Mouse (Mus musculus) adrenal gland, adult 2 months (tissue): ENCODE results near the gene H2afx. TPM values are rescaled to one million over a fixed set of nuclear protein-coding genes. Genes with fewer than 3 reads are reported as not detected.

ENCODE experiments used
- DNase-seq: peaks from one replicate; pipeline ENCODE4 v3.0.0; 2021
- microRNA-seq, 2 experiments: library from miRNA; unstranded; fragments of <30 nt; microRNA quantifications; one replicate each; pipeline ENCODE4 v1.2.0; 2021
- polyA plus RNA-seq: library from polyadenylated mRNA; depleted of rRNA; stranded (reverse); fragments of >200 nt; gene quantifications from 2 replicates; pipeline ENCODE4 v1.2.3, GENCODE M21; 2012; rRNA removed
- total RNA-seq, 2 experiments: library from RNA; stranded (reverse); gene quantifications; 2 replicates each; pipeline ENCODE4 v1.2.3; 2021

The H2afx gene
- total and polyA plus RNA-seq, 3 experiments, result 28.1 to 124 (median 37.4) TPM

GRCm38 (mm10) chr9:44378153-44378730, 43.7 kb downstream of the H2afx start:
- DNase-seq, result no peak

DNA sequence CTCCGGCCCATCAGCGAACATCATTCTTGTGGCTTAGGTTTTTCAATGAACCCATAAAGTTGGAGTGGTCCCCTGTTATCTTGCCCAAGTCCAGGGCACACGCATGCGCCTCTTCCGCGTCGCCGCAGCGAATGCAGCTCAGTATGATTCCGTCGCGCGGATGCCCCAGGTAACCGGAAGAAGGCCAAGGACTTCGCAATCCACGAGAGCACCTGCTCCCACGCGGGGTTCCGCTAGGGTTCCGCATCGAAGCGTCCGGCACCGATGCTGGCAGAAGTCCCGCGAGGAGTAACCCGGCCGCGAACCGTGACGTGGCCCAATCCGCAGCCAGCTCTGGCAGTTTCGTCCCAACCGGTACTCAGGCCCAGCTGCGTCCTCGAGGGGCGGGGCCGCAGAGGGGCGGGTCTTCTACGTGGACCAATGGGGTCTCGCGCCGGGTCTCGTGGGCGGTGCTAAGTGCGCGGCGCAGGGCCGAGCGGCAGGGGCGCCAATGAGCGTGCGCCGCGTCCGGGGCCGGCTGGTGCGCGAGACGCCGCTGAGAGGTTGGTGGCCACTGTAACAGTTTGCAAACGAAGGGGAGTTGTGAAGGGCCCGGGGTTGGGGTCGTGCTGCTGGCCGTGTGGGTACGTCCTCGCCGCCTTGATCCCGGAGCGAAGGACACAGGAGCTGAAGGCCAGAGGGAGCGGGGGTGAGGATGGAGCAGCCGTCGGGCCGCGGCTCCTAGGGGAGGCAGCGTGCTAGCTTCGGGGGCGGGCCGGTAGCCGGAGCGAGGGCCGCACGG, 44.8 kb downstream of the H2afx start, which contains the start of gene Hyou1:
Hyou1 (plus strand) TSS at position 437 of the 781 bp plus-strand sequence.
- peak; percentile 100 for DNase-seq

DNA sequence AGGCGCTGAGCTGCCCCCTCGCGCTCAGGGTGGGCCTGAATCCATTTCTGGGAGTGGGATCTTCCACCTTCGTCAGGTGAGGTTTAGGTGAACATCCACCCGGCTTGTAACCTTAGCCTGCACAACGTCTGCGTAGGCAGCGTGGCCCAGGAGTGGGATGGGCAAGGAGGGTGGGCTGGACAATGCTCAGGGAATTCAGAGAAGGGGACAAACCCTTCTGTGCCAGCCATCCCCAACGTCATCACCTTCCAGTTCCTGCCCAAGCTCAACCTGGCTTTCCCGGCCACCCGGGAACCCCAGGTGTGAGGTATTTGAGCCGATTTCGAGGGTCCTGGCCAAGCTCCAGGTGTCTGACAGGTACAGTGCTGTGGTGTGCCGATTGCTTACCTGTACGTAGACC, 45.4 kb downstream of the H2afx start:
- DNase-seq, result no peak

- no peak for DNase-seq
Observed at GRCm38 (mm10) chr9:44384596-44384995, 50.1 kb downstream of the H2afx start.

Small RNA genes within 50 kb of the gene (microRNA-seq; reads per million reads assigned to microRNA genes)
- gene Gm44335, result 0 reads per million in 2 experiments

Other genes with a start within 250 kb of the H2afx start
- under 1 TPM in 1 of 2 experiments, not detected in 1; 0.10 TPM for gene Mfrp, start 233.0 kb upstream of the H2afx start, total RNA-seq
- 0.40 TPM in 1 of 2 replicates, not detected in the other for gene Mfrp, start 233.0 kb upstream of the H2afx start, polyA plus RNA-seq
- gene C1qtnf5, start 227.4 kb upstream of the H2afx start, total RNA-seq, result 10 to 100 TPM; 11.2 to 17.6 TPM
- gene C1qtnf5, start 227.4 kb upstream of the H2afx start, polyA plus RNA-seq, result 32.4 and 34.3 TPM in 2 replicates
- gene Gm49380, start 221.2 kb upstream of the H2afx start, total RNA-seq, result under 1 TPM; 0.12 to 0.76 TPM
- gene Gm49380, start 221.2 kb upstream of the H2afx start, polyA plus RNA-seq, result 1.1 TPM in 1 of 2 replicates, not detected in the other
- 10 to 100 TPM; 28.7 to 30.4 TPM for gene Rnf26, start 221.2 kb upstream of the H2afx start, total RNA-seq
- 72.9 and 76.9 TPM in 2 replicates for gene Rnf26, start 221.2 kb upstream of the H2afx start, polyA plus RNA-seq
- 10 to 100 TPM; 30.5 to 52.2 TPM for gene Mcam, start 200.2 kb upstream of the H2afx start, total RNA-seq
- gene Mcam, start 200.2 kb upstream of the H2afx start, polyA plus RNA-seq, result 24.9 and 39.4 TPM in 2 replicates
- gene Cbl, start 100.6 kb upstream of the H2afx start, total RNA-seq, result 10 to 100 TPM; 26.2 to 31.5 TPM
- gene Cbl, start 100.6 kb upstream of the H2afx start, polyA plus RNA-seq, result 7.8 and 8.7 TPM in 2 replicates
- gene Ccdc153, start 94.0 kb upstream of the H2afx start, total RNA-seq, result 1 to 10 TPM; 2.7 to 3.4 TPM
- 0.26 and 0.63 TPM in 2 replicates for gene Ccdc153, start 94.0 kb upstream of the H2afx start, polyA plus RNA-seq
- not detected for gene Pdzd3, start 83.2 kb upstream of the H2afx start, total RNA-seq
- gene Pdzd3, start 83.2 kb upstream of the H2afx start, polyA plus RNA-seq, result 0.06 TPM in 1 of 2 replicates, not detected in the other
- 10 to 100 TPM; 15.7 to 27.8 TPM for gene Nlrx1, start 66.1 kb upstream of the H2afx start, total RNA-seq
- gene Nlrx1, start 66.1 kb upstream of the H2afx start, polyA plus RNA-seq, result 25.3 and 27.7 TPM in 2 replicates
- gene Abcg4, start 46.1 kb upstream of the H2afx start, total RNA-seq, result 10 to 100 TPM; 27.1 to 41.4 TPM
- 84.3 and 86.8 TPM in 2 replicates for gene Abcg4, start 46.1 kb upstream of the H2afx start, polyA plus RNA-seq
- 10 to 100 TPM; 16.6 to 24.9 TPM for gene Hinfp, start 29.0 kb upstream of the H2afx start, total RNA-seq
- gene Hinfp, start 29.0 kb upstream of the H2afx start, polyA plus RNA-seq, result 13.5 and 13.8 TPM in 2 replicates
- gene C2cd2l, start 14.4 kb upstream of the H2afx start, total RNA-seq, result 10 to 100 TPM; 46.1 to 59.0 TPM
- gene C2cd2l, start 14.4 kb upstream of the H2afx start, polyA plus RNA-seq, result 100 and 106 TPM in 2 replicates
- 10 to 100 TPM; 28.2 to 36.1 TPM for gene Dpagt1, start 8.7 kb upstream of the H2afx start, total RNA-seq
- 55.8 and 68.2 TPM in 2 replicates for gene Dpagt1, start 8.7 kb upstream of the H2afx start, polyA plus RNA-seq
- gene Hmbs, start 9.5 kb downstream of the H2afx start, total RNA-seq, result 10 to 100 TPM; 80.7 to 92.6 TPM
- 75.0 and 80.6 TPM in 2 replicates for gene Hmbs, start 9.5 kb downstream of the H2afx start, polyA plus RNA-seq
- 10 to 100 TPM; 57.9 to 58.4 TPM for gene Vps11, start 27.0 kb downstream of the H2afx start, total RNA-seq
- 32.2 and 39.4 TPM in 2 replicates for gene Vps11, start 27.0 kb downstream of the H2afx start, polyA plus RNA-seq
- gene Hyou1, start 44.8 kb downstream of the H2afx start, total RNA-seq, result 100 to 1,000 TPM; 177 to 230 TPM
- 64.3 and 127 TPM in 2 replicates for gene Hyou1, start 44.8 kb downstream of the H2afx start, polyA plus RNA-seq
- gene Slc37a4, start 62.2 kb downstream of the H2afx start, total RNA-seq, result 10 to 100 TPM; 14.4 to 15.6 TPM
- 27.9 and 33.5 TPM in 2 replicates for gene Slc37a4, start 62.2 kb downstream of the H2afx start, polyA plus RNA-seq
- gene Rps25, start 72.4 kb downstream of the H2afx start, total RNA-seq, result 1,000 to 10,000 TPM; 1,025 to 1,177 TPM
- 21.7 and 23.2 TPM in 2 replicates for gene Rps25, start 72.4 kb downstream of the H2afx start, polyA plus RNA-seq
- gene Trappc4, start 72.9 kb downstream of the H2afx start, total RNA-seq, result 10 to 100 TPM; 81.3 to 92.1 TPM
- 44.2 and 51.2 TPM in 2 replicates for gene Trappc4, start 72.9 kb downstream of the H2afx start, polyA plus RNA-seq
- 10 to 100 TPM; 14.5 to 21.1 TPM for gene Ccdc84, start 83.9 kb downstream of the H2afx start, total RNA-seq
- 12.3 and 23.7 TPM in 2 replicates for gene Ccdc84, start 83.9 kb downstream of the H2afx start, polyA plus RNA-seq
- not detected for gene Foxr1, start 106.4 kb downstream of the H2afx start, total RNA-seq
- not detected in 2 replicates for gene Foxr1, start 106.4 kb downstream of the H2afx start, polyA plus RNA-seq
- gene Upk2, start 120.3 kb downstream of the H2afx start, total RNA-seq, result not detected
- gene Upk2, start 120.3 kb downstream of the H2afx start, polyA plus RNA-seq, result not detected in 2 replicates
- gene Bcl9l, start 148.1 kb downstream of the H2afx start, total RNA-seq, result 10 to 100 TPM; 41.9 to 61.1 TPM
- gene Bcl9l, start 148.1 kb downstream of the H2afx start, polyA plus RNA-seq, result 62.7 and 64.5 TPM in 2 replicates
- gene Cxcr5, start 227.2 kb downstream of the H2afx start, total RNA-seq, result under 1 TPM in 1 of 2 experiments, not detected in 1; 0.17 TPM
- 0.15 and 0.26 TPM in 2 replicates for gene Cxcr5, start 227.2 kb downstream of the H2afx start, polyA plus RNA-seq